Mouse (Mus musculus) gastrocnemius, postnatal 14 days (tissue): Measurements from ENCODE around the gene Arhgap15. TPM values are rescaled to one million over a fixed set of nuclear protein-coding genes. Genes with fewer than 3 reads are reported as not detected.

Experiments
- DNase-seq: peaks from one replicate; pipeline ENCODE4 v3.0.0; 2021; ENCODE audit warnings: mixed read lengths
- intact Hi-C: fragments of 180-260 bp; cut with DNase I; formaldehyde crosslinking; loops from one replicate; pipeline ENCODE4 v1.15.1; 2025; ENCODE audit warnings: low total_unique reads
- total RNA-seq, 2 experiments: library from RNA; stranded (reverse); gene quantifications; 2 replicates each; pipeline ENCODE4 v1.2.3; 2021

The Arhgap15 gene
- total RNA-seq, 2 experiments from 2014 or later: 0.53 to 0.66 TPM

GRCm38 (mm10) chr2:44081241-44081640 is 332.6 kb downstream of the Arhgap15 start:
- intact Hi-C loops: no loop called here
- no peak for DNase-seq

GRCm38 (mm10) chr2:44084471-44084870 is 335.8 kb downstream of the Arhgap15 start:
- DNase-seq: no peak
- intact Hi-C loops: no loop called here

GRCm38 (mm10) chr2:44086403-44087056 is 337.9 kb downstream of the Arhgap15 start:
- DNase-seq: no peak
- intact Hi-C loops: no loop called here

- DNase-seq: no peak
- intact Hi-C loops: no loop called here
Observed at GRCm38 (mm10) chr2:44098552-44098951, 349.9 kb downstream of the Arhgap15 start.

GRCm38 (mm10) chr2:44102351-44102750 is 353.7 kb downstream of the Arhgap15 start:
- intact Hi-C loops: no loop called here

GRCm38 (mm10) chr2:44103321-44103720 is 354.7 kb downstream of the Arhgap15 start:
- DNase-seq: peak; percentile 21
- intact Hi-C loops: no loop called here

More at GRCm38 (mm10) chr2:44102351-44102750, 353.7 kb downstream of the Arhgap15 start:
- DNase-seq: no peak

- DNase-seq: peak; percentile 53
Observed at GRCm38 (mm10) chr2:44103742-44104141, 355.1 kb downstream of the Arhgap15 start.

GRCm38 (mm10) chr2:44104282-44105197 is 355.9 kb downstream of the Arhgap15 start:
- intact Hi-C loops: no loop called here
- DNase-seq: peak; percentile 72

More at GRCm38 (mm10) chr2:44103742-44104141, 355.1 kb downstream of the Arhgap15 start:
- intact Hi-C loops: no loop called here

GRCm38 (mm10) chr2:44105198-44105555 is 356.6 kb downstream of the Arhgap15 start:
- intact Hi-C loops: no loop called here
- DNase-seq: no peak

GRCm38 (mm10) chr2:44106359-44106758 is 357.7 kb downstream of the Arhgap15 start:
- intact Hi-C loops: no loop called here
- no peak for DNase-seq

- no peak for DNase-seq
- intact Hi-C loops: no loop called here
Observed at GRCm38 (mm10) chr2:44111276-44111675, 362.7 kb downstream of the Arhgap15 start.

GRCm38 (mm10) chr2:44112990-44113798 is 364.6 kb downstream of the Arhgap15 start:
- DNase-seq: peak; percentile 23
- intact Hi-C loops: no loop called here

GRCm38 (mm10) chr2:44114296-44114695 is 365.7 kb downstream of the Arhgap15 start:
- intact Hi-C loops: no loop called here
- no peak for DNase-seq

GRCm38 (mm10) chr2:44121162-44121561 is 372.5 kb downstream of the Arhgap15 start:
- DNase-seq: no peak
- intact Hi-C loops: no loop called here

- no peak for DNase-seq
Observed at GRCm38 (mm10) chr2:44123246-44123645, 374.6 kb downstream of the Arhgap15 start.

GRCm38 (mm10) chr2:44124093-44124492 is 375.5 kb downstream of the Arhgap15 start:
- intact Hi-C loops: no loop called here
- DNase-seq: no peak

More at GRCm38 (mm10) chr2:44123246-44123645, 374.6 kb downstream of the Arhgap15 start:
- intact Hi-C loops: no loop called here

- no peak for DNase-seq
- intact Hi-C loops: no loop called here
Observed at GRCm38 (mm10) chr2:44124683-44125082, 376.1 kb downstream of the Arhgap15 start.

- intact Hi-C loops: no loop called here
- DNase-seq: no peak
Observed at GRCm38 (mm10) chr2:44126044-44126695, 377.5 kb downstream of the Arhgap15 start.

- no peak for DNase-seq
- intact Hi-C loops: no loop called here
Observed at GRCm38 (mm10) chr2:44129533-44129932, 380.9 kb downstream of the Arhgap15 start.
